Comparison of ENCODE assay signal across 8 mouse cellular contexts in the genomic region with DNA sequence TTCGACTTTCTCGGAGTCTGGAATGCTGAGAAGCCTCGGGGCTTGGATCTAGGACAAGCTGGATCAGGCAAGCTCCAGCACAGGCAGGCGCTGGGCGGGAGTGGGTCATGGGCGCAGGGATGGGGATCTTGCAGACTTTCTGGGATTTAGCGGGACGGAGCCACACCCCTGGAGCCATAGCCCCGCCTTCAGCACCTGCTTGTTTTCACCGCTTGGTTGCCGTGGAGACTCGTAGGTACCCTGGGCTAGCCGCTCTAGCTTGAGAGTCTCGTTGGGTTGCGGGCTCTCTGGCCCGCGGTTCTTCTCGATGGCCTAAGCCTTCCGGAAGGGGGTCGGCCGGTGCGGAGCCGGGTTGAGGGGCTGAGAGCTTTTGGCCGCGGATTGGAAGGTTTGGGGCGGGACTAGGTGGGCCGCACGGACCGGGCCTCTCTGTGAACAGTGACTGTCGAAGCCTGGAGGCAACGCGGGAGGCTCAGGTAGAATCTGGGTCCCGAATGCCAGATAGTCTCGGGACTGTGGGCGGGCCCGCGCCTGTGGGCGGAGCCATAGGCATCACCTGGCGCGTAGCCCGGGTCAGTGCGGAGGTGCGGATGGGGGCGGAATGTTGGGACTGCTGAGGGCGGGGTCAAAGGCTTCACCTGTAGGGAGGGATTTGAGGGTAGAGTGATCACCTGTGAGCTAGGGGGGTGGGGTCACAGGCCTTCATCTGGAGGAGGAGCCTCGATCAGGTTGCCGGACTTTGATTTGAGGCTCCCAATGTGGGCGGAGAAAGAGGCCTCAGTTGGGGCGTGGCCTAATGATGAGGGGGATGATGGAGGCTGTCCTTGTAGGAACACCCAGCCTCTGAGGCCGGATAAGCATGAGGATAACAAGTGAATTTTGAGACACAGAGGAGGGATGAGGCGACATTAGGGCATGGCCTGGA. TPM values are rescaled to one million over a fixed set of nuclear protein-coding genes. Genes with fewer than 3 reads are reported as not detected.
DNase-seq lines count a peak whose midpoint lies in the region; ATAC-seq and TF ChIP-seq lines count a peak whose summit lies in the region.

No protein-coding gene starts in this region.

- under 1% methylated on average over 51 of the region's 51 CpGs for WGBS in forebrain, embryonic 15.5 days
- 1% methylated on average over 51 of the region's 51 CpGs for WGBS in liver, embryonic 13.5 days (ENCODE audit: insufficient replicate concordance)
- WGBS in stomach, embryonic 14.5 days: under 1% methylated on average over 51 of the region's 51 CpGs

- H3K36me3 ChIP-seq in ES-Bruce4 (ENCODE audit: control insufficient read depth, insufficient read depth, low read length, poor library complexity, severe bottlenecking): no peaks in the 10 kb centered on the region
- H3K36me3 ChIP-seq in forebrain, embryonic 15.5 days: no peaks in the 10 kb centered on the region
- no peaks in the 10 kb centered on the region for H3K36me3 ChIP-seq in liver, embryonic 13.5 days
- no peaks in the 10 kb centered on the region for H3K36me3 ChIP-seq in stomach, embryonic 14.5 days (ENCODE audit: control insufficient read depth, insufficient read depth, low read length)

- peak overlapping the region; percentile 85 for H3K9ac ChIP-seq in ES-Bruce4 (ENCODE audit: low read depth, poor library complexity, severe bottlenecking)
- peak overlapping the region; percentile 67 for H3K9ac ChIP-seq in forebrain, embryonic 15.5 days (replicated peaks)
- 0 out of 2 replicates have a peak overlapping the region, but pooled peaks have one; percentile 47 for H3K9ac ChIP-seq in liver, embryonic 13.5 days
- H3K9ac ChIP-seq in stomach, embryonic 14.5 days (replicated peaks; ENCODE audit: low read depth, low read length): peak overlapping the region; percentile 36; the same call in 1 of the 2 replicates

- intact Hi-C loops in heart, postnatal 10 days (cut with DNase I): no loop called here

- peak; percentile 49 for TF ChIP-seq POLR2A in ES-Bruce4 (IDR thresholded peaks at IDR 0.05; ENCODE audit: insufficient read depth, low read length)

- DNase-seq in cerebellum, adult 18-20 months: peak; percentile 94 to 96
- DNase-seq in heart, postnatal 10 days: peak; percentile 85 to 86
- DNase-seq in kidney, postnatal 36 days: peak; percentile 95 to 98
- DNase-seq in liver, embryonic 13.5 days: peak; percentile 60
- DNase-seq in natural killer cell, adult 2 months (ENCODE audit: low spot score in 2 of 2): peak; percentile 46 to 80

- peak overlapping the region; percentile 55 for H3K27ac ChIP-seq in ES-Bruce4 (ENCODE audit: insufficient read depth, low read length)
- peak overlapping the region; percentile 86 for H3K27ac ChIP-seq in forebrain, embryonic 15.5 days (replicated peaks)
- H3K27ac ChIP-seq in liver, embryonic 13.5 days: no peak overlapping the region
- H3K27ac ChIP-seq in stomach, embryonic 14.5 days (ENCODE audit: low read length): peak overlapping the region; percentile 46; the same call in 1 of the 2 replicates

- TF ChIP-seq EP300 in ES-Bruce4 (IDR thresholded peaks at IDR 0.05; ENCODE audit: insufficient read depth, low read depth, low read length): peak; percentile 29; the same call in 1 of the 2 replicates

- no peaks in the 10 kb centered on the region for H3K27me3 ChIP-seq in ES-Bruce4 (ENCODE audit: control insufficient read depth, insufficient read depth, low read length, poor library complexity, severe bottlenecking)
- H3K27me3 ChIP-seq in forebrain, embryonic 15.5 days: no peaks in the 10 kb centered on the region
- peaks cover 45% of the 10 kb centered on the region for H3K27me3 ChIP-seq in liver, embryonic 13.5 days
- no peaks in the 10 kb centered on the region for H3K27me3 ChIP-seq in stomach, embryonic 14.5 days (ENCODE audit: control insufficient read depth, insufficient read depth, low read length)

- peak; percentile 81 for ATAC-seq in forebrain, embryonic 15.5 days (replicated peaks)
- peak; percentile 64 for ATAC-seq in liver, embryonic 13.5 days (ENCODE audit: low read depth)
- peak; percentile 80 for ATAC-seq in stomach, embryonic 14.5 days (ENCODE audit: insufficient number of reproducible peaks, insufficient read depth, low FRiP score, low read depth)

- no peak for TF ChIP-seq CTCF in ES-Bruce4 (IDR thresholded peaks at IDR 0.05; ENCODE audit: low read depth, low read length)

- peak overlapping the region; percentile 76 for H3K4me3 ChIP-seq in ES-Bruce4 (ENCODE audit: low read depth, low read length)
- H3K4me3 ChIP-seq in forebrain, embryonic 15.5 days: peak overlapping the region; percentile 61
- peak overlapping the region; percentile 59 for H3K4me3 ChIP-seq in liver, embryonic 13.5 days (replicated peaks)
- H3K4me3 ChIP-seq in stomach, embryonic 14.5 days (ENCODE audit: low read depth, low read length): peak overlapping the region; percentile 41

- H3K4me1 ChIP-seq in ES-Bruce4 (ENCODE audit: control insufficient read depth, insufficient read depth, low read length): peaks cover 3% of the 10 kb centered on the region
- H3K4me1 ChIP-seq in forebrain, embryonic 15.5 days: peaks cover 45% of the 10 kb centered on the region
- H3K4me1 ChIP-seq in liver, embryonic 13.5 days (replicated peaks): peaks cover 26% of the 10 kb centered on the region
- H3K4me1 ChIP-seq in stomach, embryonic 14.5 days (ENCODE audit: control insufficient read depth, insufficient read depth, low read length): peaks cover 14% of the 10 kb centered on the region

- H3K9me3 ChIP-seq in ES-Bruce4 (replicated peaks; ENCODE audit: control insufficient read depth, insufficient read depth, low read length, poor library complexity, severe bottlenecking): no peaks in the 10 kb centered on the region
- no peaks in the 10 kb centered on the region for H3K9me3 ChIP-seq in forebrain, embryonic 15.5 days
- no peaks in the 10 kb centered on the region for H3K9me3 ChIP-seq in liver, embryonic 13.5 days (replicated peaks)
- no peaks in the 10 kb centered on the region for H3K9me3 ChIP-seq in stomach, embryonic 14.5 days (ENCODE audit: control insufficient read depth, low read depth, low read length)

- H3K4me2 ChIP-seq in forebrain, embryonic 15.5 days (replicated peaks): peak overlapping the region; percentile 49
- H3K4me2 ChIP-seq in liver, embryonic 13.5 days: peak overlapping the region; percentile 81
- peak overlapping the region; percentile 80 for H3K4me2 ChIP-seq in stomach, embryonic 14.5 days (replicated peaks; ENCODE audit: low read depth, low read length)

RNA-seq across cellular contexts. Expression of a gene that starts 0.9 kb away (rescaled TPM):
- 21.8 and 27.3 TPM in 2 replicates for polyA plus RNA-seq in ES-Bruce4 (2011; ENCODE audit: insufficient read depth, insufficient read length, low read depth, missing spikeins)
- polyA plus RNA-seq in forebrain, embryonic 15.5 days (2015; fragmentation: Nextera tagmentation; extraction: Ambion mirVana): 68.5 and 71.8 TPM in 2 replicates
- total RNA-seq in heart, postnatal 10 days (2021): 100 to 1,000 TPM; 118 to 120 TPM
- polyA plus RNA-seq in liver, embryonic 13.5 days (2015; fragmentation: Nextera tagmentation; extraction: Ambion mirVana): 2.3 and 2.5 TPM in 2 replicates
- 28.2 and 29.4 TPM in 2 replicates for polyA plus RNA-seq in stomach, embryonic 14.5 days (2014; fragmentation: Nextera tagmentation; extraction: Ambion mirVana)

RNA-seq across cellular contexts. Expression of a gene that starts 3.2 kb away (rescaled TPM):
- not detected in 2 replicates for polyA plus RNA-seq in ES-Bruce4 (2011; ENCODE audit: insufficient read depth, insufficient read length, low read depth, missing spikeins)
- not detected in 2 replicates for polyA plus RNA-seq in forebrain, embryonic 15.5 days (2015; fragmentation: Nextera tagmentation; extraction: Ambion mirVana)
- total RNA-seq in heart, postnatal 10 days (2021): under 1 TPM in 1 of 2 experiments, not detected in 1; 0.12 TPM
- 0.13 and 0.14 TPM in 2 replicates for polyA plus RNA-seq in liver, embryonic 13.5 days (2015; fragmentation: Nextera tagmentation; extraction: Ambion mirVana)
- not detected in 2 replicates for polyA plus RNA-seq in stomach, embryonic 14.5 days (2014; fragmentation: Nextera tagmentation; extraction: Ambion mirVana)

RNA-seq across cellular contexts. Expression of a gene that starts 11.0 kb away (rescaled TPM):
- polyA plus RNA-seq in ES-Bruce4 (2011; ENCODE audit: insufficient read depth, insufficient read length, low read depth, missing spikeins): 2.2 and 2.4 TPM in 2 replicates
- 0.11 and 0.20 TPM in 2 replicates for polyA plus RNA-seq in forebrain, embryonic 15.5 days (2015; fragmentation: Nextera tagmentation; extraction: Ambion mirVana)
- under 1 TPM in 1 of 2 experiments, not detected in 1; 0.27 TPM for total RNA-seq in heart, postnatal 10 days (2021)
- 0.53 and 0.66 TPM in 2 replicates for polyA plus RNA-seq in liver, embryonic 13.5 days (2015; fragmentation: Nextera tagmentation; extraction: Ambion mirVana)
- polyA plus RNA-seq in stomach, embryonic 14.5 days (2014; fragmentation: Nextera tagmentation; extraction: Ambion mirVana): 1.4 and 1.9 TPM in 2 replicates

RNA-seq across cellular contexts. Expression of a gene that starts 22.3 kb away (rescaled TPM):
- 57.2 and 65.6 TPM in 2 replicates for polyA plus RNA-seq in ES-Bruce4 (2011; ENCODE audit: insufficient read depth, insufficient read length, low read depth, missing spikeins)
- 191 TPM in 2 replicates for polyA plus RNA-seq in forebrain, embryonic 15.5 days (2015; fragmentation: Nextera tagmentation; extraction: Ambion mirVana)
- total RNA-seq in heart, postnatal 10 days (2021): 10 to 100 TPM; 78.8 to 87.3 TPM
- polyA plus RNA-seq in liver, embryonic 13.5 days (2015; fragmentation: Nextera tagmentation; extraction: Ambion mirVana): 104 and 110 TPM in 2 replicates
- 258 and 266 TPM in 2 replicates for polyA plus RNA-seq in stomach, embryonic 14.5 days (2014; fragmentation: Nextera tagmentation; extraction: Ambion mirVana)

RNA-seq across cellular contexts. Expression of a gene that starts 26.9 kb away (rescaled TPM):
- polyA plus RNA-seq in ES-Bruce4 (2011; ENCODE audit: insufficient read depth, insufficient read length, low read depth, missing spikeins): 72.6 and 74.1 TPM in 2 replicates
- 56.9 and 61.7 TPM in 2 replicates for polyA plus RNA-seq in forebrain, embryonic 15.5 days (2015; fragmentation: Nextera tagmentation; extraction: Ambion mirVana)
- 10 to 100 TPM; 30.2 to 32.5 TPM for total RNA-seq in heart, postnatal 10 days (2021)
- 30.4 and 33.9 TPM in 2 replicates for polyA plus RNA-seq in liver, embryonic 13.5 days (2015; fragmentation: Nextera tagmentation; extraction: Ambion mirVana)
- polyA plus RNA-seq in stomach, embryonic 14.5 days (2014; fragmentation: Nextera tagmentation; extraction: Ambion mirVana): 103 and 105 TPM in 2 replicates
